Mouse (Mus musculus) kidney, postnatal 36 days (tissue): ENCODE measurements around the gene Tnfsf13.

Experiments
- DNase-seq, 2 experiments: peaks; one replicate each; pipeline ENCODE4 v3.0.0; 2021 to 2022; ENCODE audit warnings: mixed read lengths in 2 of 2

Gene Tnfsf13

DNA sequence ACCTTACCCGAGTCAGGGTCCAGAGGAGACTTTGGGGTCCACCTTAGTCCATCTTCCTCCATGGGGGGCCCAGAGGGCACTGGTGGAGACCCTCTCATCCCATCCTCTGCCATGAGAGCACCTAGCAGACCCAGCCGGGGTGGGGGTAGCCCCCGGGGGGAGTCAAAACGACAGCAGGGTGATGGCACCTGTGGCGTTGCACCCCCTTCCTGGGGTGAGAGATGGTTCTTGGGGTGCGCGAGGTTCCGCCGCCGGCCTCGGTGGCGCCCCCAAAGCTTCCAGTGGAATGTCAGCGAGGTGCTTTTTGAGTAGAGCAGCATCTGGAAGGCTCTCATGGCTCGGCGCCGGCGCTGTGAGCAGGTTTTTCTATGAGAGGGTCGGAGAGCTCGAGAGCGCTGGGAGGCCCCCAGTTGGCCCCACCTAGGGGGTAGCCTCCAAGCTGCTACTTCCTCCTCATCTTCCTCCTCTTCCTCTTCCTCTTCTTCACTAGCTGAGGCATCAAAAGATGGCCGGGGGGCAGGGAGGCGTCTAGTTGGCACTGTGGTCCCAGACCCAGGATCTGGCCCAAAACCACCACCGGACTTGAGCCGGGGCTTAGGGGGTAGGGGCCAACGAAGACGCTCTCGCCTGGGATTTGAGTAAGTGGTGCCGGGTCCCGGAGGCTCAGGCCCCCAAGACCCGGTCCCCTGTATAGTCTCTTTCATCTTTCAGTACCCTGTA is 5.3 kb downstream of the Tnfsf13 start:
- no peak for DNase-seq

DNA sequence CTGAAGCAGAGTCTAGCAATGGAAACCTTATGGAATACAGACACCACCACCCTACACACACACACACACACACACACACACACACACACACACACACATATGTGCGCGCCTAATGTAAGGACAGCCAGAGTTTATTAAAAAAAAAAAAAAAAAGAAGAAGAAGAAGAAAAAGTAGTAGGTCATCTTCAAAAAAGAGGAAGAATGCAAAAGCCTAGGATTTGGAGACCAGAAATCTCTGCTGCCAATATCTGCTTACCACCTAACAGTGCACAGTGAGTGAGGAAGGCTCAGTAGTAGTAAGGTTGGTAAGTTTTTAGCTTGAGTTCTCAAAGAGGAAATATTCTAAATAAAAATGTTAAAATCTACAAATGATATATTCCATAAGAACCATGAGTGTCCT is 6.4 kb downstream of the Tnfsf13 start:
- no peak for DNase-seq

DNA sequence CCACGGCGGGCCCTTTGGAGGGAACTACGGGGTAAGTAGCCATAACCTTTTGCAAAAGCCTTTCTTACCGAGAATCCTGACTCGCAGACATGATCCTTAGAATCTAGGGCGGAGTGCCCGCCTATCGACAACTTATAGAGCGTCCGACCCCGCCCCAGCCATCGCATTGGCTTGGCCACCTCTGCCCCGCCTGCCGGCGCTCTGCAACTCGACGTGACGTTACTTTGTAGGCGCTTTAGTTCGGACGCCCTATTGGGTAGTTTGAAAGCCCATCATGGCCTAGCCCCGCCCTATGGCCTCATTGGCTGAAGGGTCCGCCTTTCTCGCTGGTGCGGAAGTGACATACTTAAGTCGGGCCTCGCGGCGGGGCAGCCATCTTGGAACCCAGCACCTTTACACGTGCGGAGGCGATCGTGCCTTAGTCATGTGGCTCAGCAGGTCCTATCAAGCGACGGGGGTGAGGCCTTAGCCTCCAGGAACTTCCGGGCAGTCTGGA is 13.3 kb downstream of the Tnfsf13 start, which contains the start of gene Eif4a1:
Gene Eif4a1, minus strand, starts transcription at position 213 of the 496 bp plus-strand sequence.
- DNase-seq: peak; percentile 100

DNA sequence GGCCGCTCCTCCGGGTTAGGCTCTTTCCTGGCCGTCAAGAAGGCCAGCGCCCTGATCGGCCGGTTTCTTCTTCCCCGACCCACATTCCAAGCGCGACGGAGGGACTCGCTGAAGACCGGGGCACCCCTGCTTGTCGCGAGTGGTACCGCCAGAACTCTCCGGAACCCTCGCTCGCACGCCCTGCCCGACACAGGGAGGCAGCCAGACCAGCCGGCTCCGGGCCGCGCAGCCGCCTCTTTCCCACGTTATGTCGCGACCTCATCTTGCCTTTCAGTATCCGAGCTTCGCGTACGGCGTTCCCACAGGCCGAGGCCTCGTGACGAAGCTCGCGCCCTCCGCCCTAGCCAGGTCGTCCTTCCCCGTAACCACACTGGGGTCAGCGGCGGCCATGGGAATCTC is 13.9 kb downstream of the Tnfsf13 start:
- no peak for DNase-seq

DNA sequence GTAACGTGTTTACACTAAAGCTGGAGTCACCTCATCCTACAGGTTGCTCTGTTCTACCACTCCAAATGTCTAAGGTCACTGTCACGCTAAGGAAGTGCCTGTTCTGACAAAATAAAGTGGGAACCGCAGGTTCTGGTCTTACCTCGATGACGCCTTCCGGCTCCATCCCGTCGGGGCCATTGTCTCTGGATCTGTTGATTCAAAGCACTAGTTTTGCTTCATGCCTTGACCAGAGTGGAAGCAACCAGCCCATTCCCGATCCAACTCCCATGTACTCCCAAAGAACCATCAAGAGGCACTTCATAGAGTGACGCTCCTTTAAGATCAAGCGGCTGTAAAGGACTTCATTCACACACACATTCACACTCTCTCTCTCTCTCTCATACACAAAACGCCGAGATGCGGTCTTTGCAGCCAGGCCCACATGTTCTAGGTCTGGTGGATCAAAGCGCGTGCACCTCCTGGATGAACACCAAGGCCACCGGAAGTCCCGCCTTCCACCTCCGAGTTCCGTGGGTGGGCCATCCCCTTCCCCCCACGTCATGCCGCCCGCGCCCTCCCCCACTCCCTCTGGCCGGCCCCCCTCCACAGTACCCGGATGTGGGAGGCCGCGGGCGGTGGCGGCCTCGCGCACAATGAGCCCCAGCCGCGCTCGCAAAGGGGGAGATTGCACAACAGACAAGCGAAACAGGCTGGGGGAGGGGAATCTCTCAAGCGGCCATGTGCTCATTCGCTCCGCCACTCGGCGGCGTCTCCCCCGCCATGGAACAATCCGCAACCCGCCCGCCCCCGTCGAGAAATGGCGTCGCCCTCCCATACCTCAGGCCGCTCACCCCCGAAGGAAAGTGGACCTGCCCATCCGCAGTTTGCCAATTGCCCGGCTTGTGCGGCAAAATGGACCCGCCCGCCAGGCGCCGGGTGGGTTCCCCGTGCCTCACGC is 14.5 kb downstream of the Tnfsf13 start:
- peak; percentile 96 to 99 for DNase-seq

DNA sequence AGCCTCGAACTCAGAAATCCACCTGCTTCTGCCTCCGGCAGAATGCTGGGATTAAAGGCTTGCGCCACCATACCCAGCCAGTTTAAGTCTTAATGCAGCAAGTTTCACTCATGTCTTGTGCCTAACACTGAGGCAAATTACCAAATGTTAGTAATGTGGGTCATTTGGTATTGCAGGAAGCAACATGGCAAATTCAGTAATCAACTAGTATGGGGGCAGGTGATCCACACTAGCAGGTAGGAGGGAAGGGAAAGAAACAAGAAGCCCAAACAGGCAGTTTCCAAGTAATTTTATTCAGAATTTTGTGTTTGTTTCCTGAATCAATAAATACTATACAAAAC is 18.9 kb downstream of the Tnfsf13 start:
- DNase-seq: no peak

DNA sequence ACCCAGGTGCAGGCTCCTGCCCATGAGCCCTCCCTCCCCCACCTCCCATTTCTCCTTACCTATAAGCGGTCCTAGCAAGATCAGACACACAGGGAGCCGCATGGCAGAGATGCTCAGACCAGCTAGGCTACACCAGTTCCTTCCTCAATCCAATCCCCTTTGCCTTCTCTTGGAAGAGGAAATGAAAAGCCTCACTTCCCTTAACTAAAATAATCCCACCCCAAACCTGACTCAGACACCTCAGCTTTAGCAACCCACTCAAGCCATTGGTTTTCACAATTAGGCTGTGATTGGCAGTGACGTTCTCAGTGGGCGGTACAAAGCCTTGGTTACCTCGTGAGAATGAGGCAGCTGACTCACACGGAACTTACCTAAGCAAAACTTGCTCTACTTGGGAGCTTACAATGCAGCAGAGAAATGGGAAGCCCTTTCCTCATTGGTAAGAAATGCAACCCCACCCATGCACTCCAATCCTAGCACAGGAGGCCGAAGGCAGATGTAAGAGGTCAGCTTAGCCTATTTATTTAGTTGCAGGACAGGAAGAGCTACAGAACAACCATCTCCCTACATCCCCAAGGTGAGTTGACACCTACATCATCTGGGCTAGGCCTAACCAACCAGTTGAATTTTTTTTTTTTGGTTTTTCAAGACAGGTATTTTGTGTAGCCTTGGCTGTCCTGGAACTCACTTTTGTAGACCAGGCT is 19.5 kb downstream of the Tnfsf13 start, which contains the start of gene Cd68:
Gene Cd68, minus strand, starts transcription at position 193 of the 704 bp plus-strand sequence.
- DNase-seq: peak in 1 of 2 experiments; percentile 51

DNA sequence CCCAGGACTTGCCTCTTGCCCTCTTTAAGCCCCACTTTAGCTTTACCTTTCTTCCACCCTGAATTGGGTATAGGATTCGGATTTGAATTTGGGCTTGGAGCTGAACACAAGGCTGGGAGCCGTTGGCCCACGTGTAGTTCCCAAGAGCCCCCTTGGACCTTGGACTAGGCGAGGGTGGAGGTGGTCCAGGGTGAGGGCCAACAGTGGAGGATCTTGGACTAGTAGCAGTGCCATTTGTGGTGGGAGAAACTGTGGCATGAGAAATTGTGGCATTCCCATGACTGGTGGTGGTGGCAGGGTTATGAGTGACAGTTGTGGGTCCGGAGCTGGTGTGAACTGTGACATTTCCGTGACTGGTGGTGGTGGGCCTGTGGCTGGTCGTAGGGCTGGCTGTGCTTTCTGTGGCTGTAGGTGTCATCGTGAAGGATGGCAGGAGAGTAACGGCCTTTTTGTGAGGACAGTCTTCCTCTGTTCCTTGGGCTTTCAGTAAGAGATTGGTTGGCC is 20.1 kb downstream of the Tnfsf13 start:
- DNase-seq: no peak

DNA sequence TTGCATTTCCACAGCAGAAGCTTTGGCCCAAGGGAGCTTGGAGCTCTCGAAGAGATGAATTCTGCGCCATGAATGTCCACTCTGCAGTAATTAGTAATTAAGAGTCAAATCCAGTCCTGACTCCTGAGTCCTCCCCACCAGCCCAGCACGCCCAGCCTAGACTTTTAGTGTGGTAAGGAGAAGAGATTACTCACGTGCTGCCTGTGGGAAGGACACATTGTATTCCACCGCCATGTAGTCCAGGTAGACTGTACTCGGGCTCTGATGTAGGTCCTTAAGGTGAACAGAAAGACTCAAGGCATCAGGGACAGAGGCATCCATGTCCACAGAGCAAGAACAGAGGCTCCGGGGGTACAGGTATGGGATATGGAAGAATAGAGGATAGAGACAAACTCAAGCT is 20.7 kb downstream of the Tnfsf13 start:
- no peak for DNase-seq

DNA sequence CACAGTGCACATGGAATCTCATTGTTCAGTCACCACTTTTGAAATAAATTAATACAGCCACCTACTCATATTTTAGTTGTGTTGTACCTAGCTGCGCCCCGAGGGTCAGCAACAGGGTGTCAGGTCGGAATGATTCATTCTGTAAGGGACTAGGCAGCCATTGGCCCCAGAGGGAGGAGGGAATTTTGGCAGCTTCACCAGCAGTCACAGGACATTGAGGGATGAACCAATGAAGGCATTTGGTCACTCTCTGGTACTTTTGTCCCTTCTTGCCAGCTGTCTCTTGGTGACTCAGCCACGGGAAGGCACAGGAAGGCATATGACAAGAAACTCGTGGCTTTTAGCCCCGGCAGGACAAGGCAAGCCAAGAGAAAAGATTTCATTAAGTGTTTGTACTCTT is 21.8 kb downstream of the Tnfsf13 start:
- peak in 1 of 2 experiments; percentile 47 for DNase-seq

DNA sequence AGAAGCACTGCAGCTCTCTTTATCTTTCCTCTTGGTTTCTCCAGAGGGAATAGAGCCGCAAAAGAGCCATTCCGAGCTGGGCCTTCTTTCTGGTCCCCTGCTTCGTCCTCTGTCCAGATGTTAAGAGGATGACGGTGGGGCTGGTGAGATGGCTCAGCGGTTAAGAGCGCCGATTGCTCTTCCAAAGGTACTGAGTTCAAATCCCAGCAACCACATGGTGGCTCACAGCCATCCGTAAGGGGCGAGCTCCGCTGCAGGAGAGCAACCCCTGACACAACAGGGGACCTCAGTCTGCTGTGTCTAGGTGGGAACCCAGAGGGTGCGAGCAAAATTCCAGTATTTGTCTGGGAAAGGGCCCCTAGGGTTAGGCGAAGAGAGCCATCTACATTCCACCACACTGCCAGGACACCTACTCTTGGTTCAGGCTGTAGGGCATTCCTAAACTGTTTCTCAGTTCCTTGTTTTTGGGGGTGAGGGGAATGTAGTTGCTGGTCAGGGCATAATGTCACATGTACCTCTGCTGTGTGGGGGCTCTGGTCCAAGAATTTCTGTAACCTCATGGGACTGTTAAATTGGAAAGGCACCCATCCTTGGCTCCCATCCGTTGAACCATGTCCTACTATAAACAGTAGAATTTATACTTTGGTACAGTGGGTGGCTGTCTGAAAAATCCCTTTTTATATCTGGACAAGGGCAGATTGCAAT is 22.5 kb downstream of the Tnfsf13 start:
- DNase-seq: no peak

DNA sequence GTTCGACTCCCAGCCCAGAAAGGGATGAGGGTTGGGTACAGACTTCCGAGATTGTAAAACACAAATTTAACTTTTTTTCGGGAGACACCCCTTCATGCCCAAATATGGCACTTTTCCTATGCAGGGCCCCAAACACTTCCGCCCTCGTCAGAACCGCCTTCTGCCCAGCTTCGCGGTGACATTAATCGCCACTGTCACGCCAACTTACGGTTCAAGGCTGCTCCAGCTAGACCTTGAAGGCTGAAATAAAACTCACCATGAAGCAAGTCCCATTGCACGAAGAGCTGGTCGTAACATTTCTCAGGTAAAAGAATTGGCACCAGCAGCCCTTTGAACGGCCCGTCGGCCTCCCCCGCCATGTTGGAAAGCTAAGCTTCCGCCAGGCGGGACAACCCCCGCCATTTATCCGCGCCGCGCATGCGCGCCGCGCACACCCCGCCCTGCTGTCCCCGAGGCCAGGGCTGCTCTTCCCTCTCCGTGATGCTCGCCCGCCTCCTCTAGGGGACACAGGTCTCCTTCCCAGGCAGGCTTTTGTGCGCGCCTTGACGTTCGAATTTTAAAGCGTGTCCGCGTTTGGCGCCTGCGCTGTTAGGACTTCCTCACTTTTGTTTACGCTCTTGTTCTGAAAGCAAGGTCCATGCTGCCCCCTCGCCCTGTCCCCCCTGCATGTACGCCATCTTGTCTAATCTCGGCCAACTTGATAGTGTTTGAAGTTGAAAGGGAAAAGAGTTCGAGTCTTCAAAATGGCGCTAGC is 23.2 kb downstream of the Tnfsf13 start, which contains the start of gene Mpdu1:
Gene Mpdu1, minus strand, starts transcription at position 430 of the 754 bp plus-strand sequence.
- peak; percentile 94 to 95 for DNase-seq

DNA sequence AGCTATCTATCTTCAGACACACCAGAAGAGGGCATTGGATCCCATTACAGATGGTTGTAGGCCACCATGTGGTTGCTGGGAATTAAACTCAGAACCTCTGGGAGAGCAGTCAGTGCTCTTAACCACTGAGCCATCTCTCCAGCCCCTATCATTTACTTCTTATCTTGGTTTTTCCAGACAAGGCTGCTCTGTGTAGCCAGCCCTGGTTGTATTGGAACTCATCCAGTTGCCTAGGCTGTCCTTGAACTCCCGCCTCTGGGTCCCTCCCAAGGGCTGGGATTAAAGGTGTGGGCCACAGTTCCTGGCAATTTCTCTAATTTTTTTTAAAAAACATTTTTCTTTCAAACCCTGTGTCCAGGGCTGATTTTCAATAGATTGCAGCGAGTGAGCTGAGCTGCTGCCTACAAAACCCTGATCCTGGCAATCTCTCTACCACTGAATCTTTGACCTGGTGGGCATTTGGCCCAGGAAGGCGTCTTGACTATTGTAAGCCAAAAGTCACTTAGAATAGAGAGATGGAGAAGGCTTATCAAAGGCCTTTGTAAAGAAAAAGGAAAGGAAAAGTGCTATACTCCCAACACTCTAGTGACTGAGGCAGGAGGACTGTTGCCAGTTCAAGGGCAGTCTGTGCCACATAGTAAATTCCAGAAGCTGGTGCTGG is 24.2 kb downstream of the Tnfsf13 start:
- peak in 1 of 2 experiments; percentile 55 for DNase-seq

DNA sequence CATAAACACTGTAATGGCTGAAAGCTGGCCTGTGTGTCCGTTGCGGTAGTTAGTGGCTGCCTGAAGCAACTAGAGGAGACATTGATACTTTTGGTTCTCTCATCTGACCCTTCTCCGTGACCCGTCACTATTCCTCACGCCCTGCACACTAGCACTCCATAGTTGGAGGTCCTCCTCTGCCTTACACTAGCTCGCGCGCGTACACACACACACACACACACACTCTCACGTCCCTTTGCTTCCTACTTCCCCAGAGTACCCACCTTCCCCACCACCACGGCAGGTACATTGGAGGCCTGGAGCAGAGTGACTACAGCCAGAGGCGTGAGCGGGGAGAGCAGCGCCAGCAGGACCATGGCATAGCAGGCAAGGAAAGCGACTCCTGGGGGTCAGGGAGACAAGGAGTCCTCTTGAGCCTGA is 28.1 kb downstream of the Tnfsf13 start:
- no peak for DNase-seq

DNA sequence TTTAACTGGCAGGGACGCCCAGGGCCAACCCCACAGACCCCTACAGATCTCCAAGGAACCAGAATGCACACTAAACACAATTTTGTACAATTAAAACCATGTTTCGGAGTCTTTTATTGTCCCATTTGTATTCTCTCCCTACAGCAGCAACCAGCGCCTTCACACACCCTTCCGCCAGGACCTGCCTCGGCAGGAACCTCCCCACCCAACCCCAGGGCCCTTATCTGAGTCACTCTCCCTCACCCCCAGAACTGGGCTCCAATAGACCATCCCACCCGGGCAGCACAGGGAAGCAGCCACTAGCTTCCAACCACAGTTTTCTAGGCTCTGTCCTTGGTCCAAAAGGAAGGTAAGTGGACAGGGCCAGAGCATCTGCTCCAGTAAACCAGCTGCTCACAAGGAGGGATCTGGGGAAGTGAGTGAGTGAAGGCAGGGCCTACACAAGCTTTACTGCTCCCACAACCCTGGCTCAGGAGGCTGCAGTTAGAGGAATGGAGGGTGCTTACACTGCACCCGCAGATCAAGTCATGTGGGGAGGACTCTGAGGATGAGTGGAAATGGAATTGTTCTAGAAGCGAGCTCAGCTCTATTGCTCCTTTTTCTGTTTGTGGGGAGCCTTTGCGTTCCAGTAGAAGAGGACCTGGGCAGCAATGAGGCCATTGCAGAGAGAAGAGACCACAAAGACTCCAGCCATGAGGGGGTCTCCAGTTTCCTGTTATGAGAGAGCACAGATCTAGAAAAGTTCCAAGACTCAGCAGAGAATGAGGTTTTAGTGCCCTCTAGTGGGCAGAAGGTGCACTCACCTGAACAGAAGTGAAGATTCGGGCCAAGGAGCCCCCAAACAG is 28.7 kb downstream of the Tnfsf13 start:
- peak in 1 of 2 experiments; percentile 68 for DNase-seq

DNA sequence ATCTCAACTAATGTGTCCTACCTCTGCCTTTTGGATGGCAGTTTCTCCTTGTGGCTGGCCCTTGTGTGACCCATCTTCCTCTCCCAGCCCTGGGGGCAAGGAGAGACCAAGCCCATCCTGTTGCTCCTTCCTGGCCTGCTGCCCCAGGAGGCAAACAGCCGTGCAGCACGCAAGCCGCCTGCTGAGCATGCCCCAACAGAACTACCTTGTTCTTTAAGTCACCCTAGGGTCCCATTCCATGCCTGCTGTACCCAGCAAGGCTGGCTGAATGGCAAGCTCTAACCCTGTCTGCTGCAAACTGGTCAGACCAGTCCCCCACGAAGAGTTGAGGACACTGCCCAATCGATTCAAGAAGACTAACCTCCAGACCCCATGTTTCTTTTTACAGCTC is 29.5 kb downstream of the Tnfsf13 start:
- no peak for DNase-seq

DNA sequence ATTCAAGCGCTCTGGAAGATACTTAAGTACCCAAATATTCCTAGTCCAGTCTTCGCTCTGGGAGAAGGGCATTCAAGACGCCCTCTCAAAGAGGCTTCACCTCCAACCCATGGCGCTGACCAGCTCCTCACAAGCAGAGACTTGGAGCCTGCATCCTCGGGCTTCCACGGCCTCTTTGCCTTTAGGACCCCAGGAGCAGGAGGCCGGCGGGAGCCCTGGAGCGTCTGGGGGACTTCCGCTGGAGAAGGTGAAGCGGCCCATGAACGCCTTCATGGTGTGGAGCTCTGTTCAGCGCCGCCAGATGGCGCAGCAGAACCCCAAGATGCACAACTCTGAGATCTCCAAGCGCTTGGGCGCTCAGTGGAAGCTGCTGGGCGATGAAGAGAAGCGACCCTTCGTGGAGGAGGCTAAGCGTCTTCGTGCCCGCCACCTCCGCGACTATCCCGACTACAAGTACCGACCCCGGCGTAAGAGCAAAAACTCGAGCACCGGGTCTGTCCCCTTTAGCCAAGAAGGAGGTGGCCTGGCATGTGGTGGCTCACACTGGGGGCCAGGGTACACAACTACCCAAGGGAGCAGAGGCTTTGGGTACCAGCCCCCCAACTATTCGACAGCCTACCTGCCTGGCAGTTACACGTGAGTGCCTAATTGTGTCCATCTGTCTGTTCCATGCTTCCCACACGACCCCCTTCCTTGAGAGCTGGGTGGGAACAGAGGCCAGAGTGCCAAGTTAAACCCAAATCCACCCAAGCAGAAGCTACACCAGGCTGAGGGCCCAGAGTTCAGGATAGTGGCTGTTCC is 30.1 kb downstream of the Tnfsf13 start, which contains the start of gene Sox15:
Gene Sox15, plus strand, starts transcription at position 51 of the 801 bp plus-strand sequence.
- DNase-seq: peak; percentile 68 to 87

DNA sequence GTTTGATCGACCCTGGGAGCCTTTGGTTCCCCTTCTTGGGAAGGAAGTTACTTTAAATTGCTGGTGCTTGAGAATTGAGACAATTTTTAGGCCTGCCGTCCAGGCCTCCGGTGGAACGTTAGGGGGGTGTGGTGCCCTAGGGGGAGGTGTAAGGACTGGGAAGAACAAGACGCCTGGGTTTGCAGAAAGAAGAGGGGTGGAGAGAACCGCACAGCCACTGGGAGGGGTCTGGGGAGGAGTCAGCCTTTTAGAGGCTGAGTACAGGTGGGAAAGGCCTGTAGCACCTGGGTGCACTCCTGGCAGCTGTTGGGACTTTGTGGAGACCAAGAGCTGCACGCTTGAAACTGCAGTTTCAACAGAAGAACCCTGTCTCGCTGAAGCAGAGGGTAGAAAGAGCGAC is 30.8 kb downstream of the Tnfsf13 start:
- DNase-seq: no peak

DNA sequence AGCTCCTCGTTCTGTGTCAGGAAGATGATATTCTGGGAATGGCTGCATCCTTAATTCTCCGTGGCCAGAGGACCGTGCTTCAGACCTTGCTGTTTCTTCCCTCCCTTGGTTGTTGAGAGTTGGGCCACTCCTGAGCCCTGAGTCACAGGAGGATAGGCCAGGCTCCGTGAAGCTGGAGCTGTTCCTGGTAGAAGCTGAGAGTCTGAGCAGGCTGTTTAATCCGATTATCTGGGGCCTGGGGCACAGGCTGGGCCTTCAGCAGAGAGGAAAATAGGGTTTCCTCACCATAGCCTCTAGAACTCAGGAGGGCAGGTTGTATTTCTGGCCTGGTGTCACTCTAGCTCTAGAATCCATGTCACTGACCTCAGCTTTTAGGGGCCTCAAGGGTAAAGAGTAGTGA is 32.2 kb downstream of the Tnfsf13 start:
- DNase-seq: no peak
